Mouse (Mus musculus): Measurements from ENCODE around the gene Evi2. TPM values are rescaled to one million over a fixed set of nuclear protein-coding genes. Genes with fewer than 3 reads are reported as not detected.

Gene Evi2
- polyA plus RNA-seq, 1 experiment from 2014 or later, result 1.3 TPM

DNA sequence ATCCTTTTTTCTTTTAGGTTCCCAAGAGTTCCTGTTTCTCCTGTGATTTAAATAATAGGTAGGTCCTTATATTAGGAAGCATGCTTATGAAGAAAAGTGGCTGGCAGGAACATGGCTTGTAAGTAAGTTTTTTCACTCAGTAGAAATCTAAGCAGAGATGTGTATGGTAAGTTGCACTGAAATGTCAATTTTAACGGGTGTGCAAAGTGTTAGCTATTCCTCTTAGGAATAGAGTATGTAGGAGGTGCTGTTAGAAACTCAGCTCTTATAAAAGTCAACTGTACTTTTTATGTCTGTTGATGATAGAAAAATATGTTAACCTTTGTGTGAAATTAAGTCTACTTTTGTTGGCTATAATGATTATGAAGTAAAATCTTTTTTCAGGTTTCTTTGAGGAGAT lies 62.3 kb downstream of the Evi2 start:
- H3K27ac ChIP-seq, result no peak overlapping the region
- peaks cover 4% of the 10 kb centered on the region; the same call in 1 of the 2 replicates for H3K4me1 ChIP-seq
- no peak for DNase-seq (ENCODE audit: low spot score)
- H3K9me3 ChIP-seq, result no peaks in the 10 kb centered on the region
- peaks cover 54% of the 10 kb centered on the region for H3K36me3 ChIP-seq
- WGBS, result 85% methylated on average over 1 of the region's 1 CpGs
- H3K27me3 ChIP-seq (ENCODE audit: insufficient read depth, poor library complexity, severe bottlenecking), result no peaks in the 10 kb centered on the region
- H3K4me3 ChIP-seq, result no peak overlapping the region

Other genes starting within 250 kb of the Evi2 start
- 0.21 TPM in 1 of 2 replicates, not detected in the other for gene Gm9964, start 233.7 kb downstream of the Evi2 start, polyA plus RNA-seq (2016; fragmentation: Nextera tagmentation; extraction: Ambion mirVana)
- gene Nf1, start 190.9 kb downstream of the Evi2 start, polyA plus RNA-seq (2016; fragmentation: Nextera tagmentation; extraction: Ambion mirVana), result 4.1 and 5.1 TPM in 2 replicates
- 0.12 and 0.16 TPM in 2 replicates for gene Omg, start 26.5 kb downstream of the Evi2 start, polyA plus RNA-seq (2016; fragmentation: Nextera tagmentation; extraction: Ambion mirVana)
- 0.49 TPM in 1 of 2 replicates, not detected in the other for gene Evi2b, start 6.8 kb downstream of the Evi2 start, polyA plus RNA-seq (2016; fragmentation: Nextera tagmentation; extraction: Ambion mirVana)
- 1.1 and 1.4 TPM in 2 replicates for gene Evi2a, start within 50 bp of the Evi2 start, polyA plus RNA-seq (2016; fragmentation: Nextera tagmentation; extraction: Ambion mirVana)
- 1.2 and 3.5 TPM in 2 replicates for gene Rab11fip4, start 60.6 kb upstream of the Evi2 start, polyA plus RNA-seq (2016; fragmentation: Nextera tagmentation; extraction: Ambion mirVana)